17 mouse cellular contexts compared by ENCODE assay signal in the genomic region with DNA sequence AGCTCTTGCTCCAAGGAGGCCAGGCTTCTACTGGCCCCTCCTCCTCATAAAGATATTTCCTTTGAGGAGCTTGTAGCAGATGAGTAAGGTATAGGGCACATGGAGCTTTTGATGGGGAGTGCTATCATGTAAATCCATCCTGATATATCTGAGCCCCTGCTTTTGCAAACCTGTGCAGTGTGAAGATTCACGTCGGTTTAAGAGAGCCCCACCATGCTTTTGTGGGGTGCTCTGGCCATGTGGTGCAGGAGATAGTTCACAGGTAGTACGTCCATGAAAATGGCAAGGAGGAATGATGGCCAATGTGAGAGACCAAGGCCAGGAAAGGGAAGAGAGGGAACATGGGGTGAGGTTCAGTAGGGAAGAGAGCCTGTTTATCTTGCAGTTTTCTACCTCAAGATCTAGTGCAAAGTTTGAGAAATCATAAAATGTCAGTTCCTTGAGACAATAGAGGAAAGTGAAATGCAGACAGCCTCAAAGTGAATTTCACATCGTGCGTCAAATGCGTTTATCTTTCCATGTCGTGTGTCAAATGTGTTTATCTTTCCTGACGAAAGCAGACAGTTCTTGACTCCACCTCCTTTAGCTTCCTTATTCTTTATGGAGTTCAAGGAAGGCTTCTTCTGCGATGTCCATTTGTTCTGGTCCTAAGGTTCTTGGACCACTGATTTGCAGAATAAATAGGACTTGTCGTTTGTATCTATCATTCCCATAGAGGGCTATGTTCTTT.
"Had no signal": no experiment of that assay in that cellular context is flagged by ENCODE, and none has a peak within 500 bp of the region (broad histone marks: within the 10 kb centered on the region; RNA-seq: fewer than 3 reads in every experiment).

No protein-coding gene starts in this region.

- H3K27ac ChIP-seq: limb, embryonic 12.5 days; limb, embryonic 15.5 days; liver, embryonic 12.5 days; liver, embryonic 15.5 days; midbrain, embryonic 10.5 days; midbrain, embryonic 13.5 days; stomach, embryonic 15.5 days had no signal

- H3K27me3 ChIP-seq: limb, embryonic 12.5 days; limb, embryonic 15.5 days; liver, embryonic 12.5 days; liver, embryonic 15.5 days; midbrain, embryonic 13.5 days; stomach, embryonic 15.5 days had no signal

- H3K9me3 ChIP-seq: limb, embryonic 12.5 days; limb, embryonic 15.5 days; liver, embryonic 12.5 days; liver, embryonic 15.5 days; midbrain, embryonic 10.5 days; midbrain, embryonic 13.5 days; stomach, embryonic 15.5 days had no signal

- H3K4me3 ChIP-seq: limb, embryonic 12.5 days; limb, embryonic 15.5 days; liver, embryonic 12.5 days; liver, embryonic 15.5 days; midbrain, embryonic 10.5 days; midbrain, embryonic 13.5 days; stomach, embryonic 15.5 days had no signal

- DNase-seq: kidney, adult 2 months; kidney, postnatal 10 days; kidney, postnatal 36 days; left cerebral cortex, postnatal 4 days; lung, adult 2 months; lung, postnatal 14 days; lung, postnatal 4 days; spleen, adult 18-20 months; thymus, postnatal 36 days had no signal

- H3K36me3 ChIP-seq: limb, embryonic 12.5 days; limb, embryonic 15.5 days; liver, embryonic 12.5 days; liver, embryonic 15.5 days; midbrain, embryonic 10.5 days; midbrain, embryonic 13.5 days; stomach, embryonic 15.5 days had no signal

- H3K4me2 ChIP-seq: limb, embryonic 12.5 days; limb, embryonic 15.5 days; liver, embryonic 12.5 days; liver, embryonic 15.5 days; midbrain, embryonic 13.5 days; stomach, embryonic 15.5 days had no signal

- H3K9ac ChIP-seq: limb, embryonic 12.5 days; limb, embryonic 15.5 days; liver, embryonic 12.5 days; liver, embryonic 15.5 days; midbrain, embryonic 13.5 days; stomach, embryonic 15.5 days had no signal

- ATAC-seq: liver, embryonic 12.5 days; midbrain, embryonic 13.5 days; midbrain, embryonic 16.5 days had no signal

- H3K4me1 ChIP-seq: limb, embryonic 12.5 days; limb, embryonic 15.5 days; midbrain, embryonic 10.5 days; midbrain, embryonic 13.5 days; stomach, embryonic 15.5 days had no signal
